Mouse (Mus musculus): ENCODE data around the gene Mapkap1. TPM values are rescaled to one million over a fixed set of nuclear protein-coding genes. Genes with fewer than 3 reads are reported as not detected.

Mapkap1 gene
- polyA plus RNA-seq, 2 experiments, result 61.1 to 110 TPM

DNA sequence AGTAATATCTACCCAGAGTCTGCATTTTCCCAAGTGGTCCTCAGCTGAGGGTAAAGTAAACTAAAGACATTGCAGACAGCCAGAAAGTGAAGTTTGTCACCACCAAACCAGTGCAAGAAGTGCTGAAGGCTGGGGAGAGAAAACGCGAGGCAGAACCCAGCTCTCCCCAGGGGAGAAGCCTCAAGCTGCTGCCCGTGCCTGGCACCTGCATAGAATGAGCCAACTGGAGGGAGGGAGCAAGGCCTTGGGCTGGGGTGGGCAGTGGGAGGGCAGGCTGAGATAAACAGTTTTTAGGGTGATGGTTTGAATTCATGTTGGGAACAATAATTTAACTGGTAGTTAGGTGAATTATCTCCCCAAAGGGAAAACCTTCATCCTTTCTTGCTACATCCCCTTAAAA, 202.3 kb downstream of the Mapkap1 start:
- Histone ChIP-seq H3K27me3 (ENCODE audit: control insufficient read depth, insufficient read depth, low read length) (no peaks in the 10 kb centered on the region), H3K4me1 (ENCODE audit: control insufficient read depth, insufficient read depth, low read length) (peaks cover 4% of the 10 kb centered on the region), H3K4me2 (replicated peaks; ENCODE audit: low read depth, low read length, severe bottlenecking) (no peak overlapping the region), H3K36me3 (ENCODE audit: control insufficient read depth, insufficient read depth, low read length) (no peaks in the 10 kb centered on the region; the same call in 1 of the 2 replicates), H3K9me3 (ENCODE audit: control insufficient read depth, low read length) (no peaks in the 10 kb centered on the region), H3K27ac (replicated peaks; ENCODE audit: low read depth, low read length) (no peak overlapping the region), H3K9ac (ENCODE audit: low read depth, low read length, severe bottlenecking) (no peak overlapping the region), H3K4me3 (replicated peaks; ENCODE audit: low read length) (no peak overlapping the region)
- no peak for TF ChIP-seq POLR2A (IDR thresholded peaks at IDR 0.05; ENCODE audit: borderline replicate concordance, extremely low read depth, insufficient read depth, insufficient read length)
- no peak for ATAC-seq (ENCODE audit: low FRiP score, low read depth)
- DNase-seq (ENCODE audit: low spot score), result no peak
- 61% methylated on average over 3 of the region's 3 CpGs for WGBS

GRCm38 (mm10) chr2:34609516-34609915, 202.9 kb downstream of the Mapkap1 start:
- no peak overlapping the region for H3K4me2 ChIP-seq (replicated peaks; ENCODE audit: low read depth, low read length, severe bottlenecking)
- no peak overlapping the region for H3K27ac ChIP-seq (replicated peaks; ENCODE audit: low read depth, low read length)
- no peaks in the 10 kb centered on the region for H3K4me1 ChIP-seq (ENCODE audit: control insufficient read depth, insufficient read depth, low read length)
- H3K4me3 ChIP-seq (replicated peaks; ENCODE audit: low read length), result no peak overlapping the region
- ATAC-seq (ENCODE audit: low FRiP score, low read depth), result no peak
- TF ChIP-seq POLR2A (IDR thresholded peaks at IDR 0.05; ENCODE audit: borderline replicate concordance, extremely low read depth, insufficient read depth, insufficient read length), result no peak
- no peak overlapping the region for H3K9ac ChIP-seq (ENCODE audit: low read depth, low read length, severe bottlenecking)
- WGBS, result 83% methylated on average over 4 of the region's 4 CpGs
- H3K9me3 ChIP-seq (ENCODE audit: control insufficient read depth, low read length), result no peaks in the 10 kb centered on the region
- no peaks in the 10 kb centered on the region for H3K27me3 ChIP-seq (ENCODE audit: control insufficient read depth, insufficient read depth, low read length)
- DNase-seq (ENCODE audit: low spot score), result no peak
- H3K36me3 ChIP-seq (ENCODE audit: control insufficient read depth, insufficient read depth, low read length), result peaks cover 4% of the 10 kb centered on the region; the same call in 1 of the 2 replicates

DNA sequence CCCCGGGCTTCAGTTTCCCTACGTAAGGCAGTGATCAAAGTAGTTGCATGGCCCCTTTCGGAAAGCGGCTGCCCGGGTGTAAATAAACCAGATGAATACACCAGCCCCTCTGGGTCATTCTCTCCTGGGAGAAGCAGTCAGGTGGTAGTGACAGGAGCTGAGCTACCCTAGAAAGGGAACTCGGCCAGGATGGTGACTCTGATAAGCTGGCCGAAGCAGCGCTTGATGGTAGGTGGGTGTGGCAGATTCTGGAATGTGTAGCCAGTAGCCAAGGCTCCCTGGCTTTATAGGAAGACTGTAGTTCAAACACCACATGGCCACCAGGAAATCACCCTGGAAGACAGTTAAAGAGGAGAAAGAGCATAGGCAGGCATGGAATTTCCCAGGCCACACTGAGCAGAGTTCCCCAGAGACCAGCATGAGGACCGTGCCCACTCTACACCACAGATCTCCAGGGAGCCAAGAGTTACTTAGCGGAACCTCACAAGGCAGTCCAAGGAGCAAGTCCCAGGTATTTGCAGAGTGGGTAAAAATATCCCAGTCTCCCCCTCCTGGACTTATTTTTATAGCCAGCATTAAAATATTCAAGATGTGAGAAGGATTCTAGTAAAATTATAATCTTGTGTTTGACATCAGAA, 214.3 kb downstream of the Mapkap1 start:
- peaks cover 25% of the 10 kb centered on the region for H3K36me3 ChIP-seq (ENCODE audit: control insufficient read depth, insufficient read depth, low read length)
- H3K27me3 ChIP-seq (ENCODE audit: control insufficient read depth, insufficient read depth, low read length), result no peaks in the 10 kb centered on the region
- H3K4me3 ChIP-seq (replicated peaks; ENCODE audit: low read length), result no peak overlapping the region
- WGBS, result 38% methylated on average over 10 of the region's 10 CpGs
- H3K4me2 ChIP-seq (replicated peaks; ENCODE audit: low read depth, low read length, severe bottlenecking), result no peak overlapping the region
- DNase-seq (ENCODE audit: low spot score) (no peak), ATAC-seq (ENCODE audit: low FRiP score, low read depth) (no peak)
- no peaks in the 10 kb centered on the region for H3K9me3 ChIP-seq (ENCODE audit: control insufficient read depth, low read length)
- peaks cover 7% of the 10 kb centered on the region for H3K4me1 ChIP-seq (ENCODE audit: control insufficient read depth, insufficient read depth, low read length)
- H3K27ac ChIP-seq (replicated peaks; ENCODE audit: low read depth, low read length), result no peak overlapping the region
- TF ChIP-seq POLR2A (IDR thresholded peaks at IDR 0.05; ENCODE audit: borderline replicate concordance, extremely low read depth, insufficient read depth, insufficient read length), result no peak
- H3K9ac ChIP-seq (ENCODE audit: low read depth, low read length, severe bottlenecking), result no peak overlapping the region

GRCm38 (mm10) chr2:34621485-34621884, 214.9 kb downstream of the Mapkap1 start:
- 74% methylated on average over 8 of the region's 8 CpGs for WGBS
- Histone ChIP-seq H3K36me3 (ENCODE audit: control insufficient read depth, insufficient read depth, low read length) (peaks cover 26% of the 10 kb centered on the region), H3K27ac (replicated peaks; ENCODE audit: low read depth, low read length) (no peak overlapping the region), H3K4me2 (replicated peaks; ENCODE audit: low read depth, low read length, severe bottlenecking) (no peak overlapping the region), H3K9ac (ENCODE audit: low read depth, low read length, severe bottlenecking) (no peak overlapping the region), H3K4me3 (replicated peaks; ENCODE audit: low read length) (no peak overlapping the region), H3K4me1 (ENCODE audit: control insufficient read depth, insufficient read depth, low read length) (peaks cover 7% of the 10 kb centered on the region), H3K9me3 (ENCODE audit: control insufficient read depth, low read length) (no peaks in the 10 kb centered on the region), H3K27me3 (ENCODE audit: control insufficient read depth, insufficient read depth, low read length) (no peaks in the 10 kb centered on the region)
- no peak for DNase-seq (ENCODE audit: low spot score)
- TF ChIP-seq POLR2A (IDR thresholded peaks at IDR 0.05; ENCODE audit: borderline replicate concordance, extremely low read depth, insufficient read depth, insufficient read length), result no peak
- no peak for ATAC-seq (ENCODE audit: low FRiP score, low read depth)

DNA sequence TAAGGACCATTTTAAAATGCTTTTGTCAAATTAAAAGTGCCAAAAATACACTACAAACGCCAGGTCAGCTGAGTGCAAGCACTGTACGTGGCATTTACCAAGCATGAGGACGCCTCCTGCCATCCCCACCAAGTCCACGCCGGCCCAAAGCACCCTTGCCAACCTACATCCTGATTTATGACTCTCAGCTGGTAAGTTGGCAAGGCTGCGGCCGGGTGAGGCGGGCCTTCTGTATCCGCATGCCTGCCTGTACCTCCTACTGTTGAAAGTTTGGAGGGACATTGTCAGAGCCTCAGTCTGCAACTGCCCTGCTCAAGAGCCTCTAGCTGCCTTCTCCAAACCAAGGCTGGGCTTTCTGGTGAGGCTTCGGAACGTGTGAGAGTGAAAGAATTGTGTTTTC, 215.9 kb downstream of the Mapkap1 start:
- H3K9ac ChIP-seq (ENCODE audit: low read depth, low read length, severe bottlenecking), result no peak overlapping the region
- WGBS, result 71% methylated on average over 11 of the region's 11 CpGs
- peaks cover 26% of the 10 kb centered on the region for H3K36me3 ChIP-seq (ENCODE audit: control insufficient read depth, insufficient read depth, low read length)
- no peak overlapping the region for H3K4me2 ChIP-seq (replicated peaks; ENCODE audit: low read depth, low read length, severe bottlenecking)
- ATAC-seq (ENCODE audit: low FRiP score, low read depth), result no peak
- no peaks in the 10 kb centered on the region for H3K27me3 ChIP-seq (ENCODE audit: control insufficient read depth, insufficient read depth, low read length)
- H3K4me1 ChIP-seq (ENCODE audit: control insufficient read depth, insufficient read depth, low read length), result peaks cover 12% of the 10 kb centered on the region
- no peak overlapping the region for H3K4me3 ChIP-seq (replicated peaks; ENCODE audit: low read length)
- DNase-seq (ENCODE audit: low spot score), result no peak
- no peak for TF ChIP-seq POLR2A (IDR thresholded peaks at IDR 0.05; ENCODE audit: borderline replicate concordance, extremely low read depth, insufficient read depth, insufficient read length)
- H3K27ac ChIP-seq (replicated peaks; ENCODE audit: low read depth, low read length), result no peak overlapping the region
- H3K9me3 ChIP-seq (ENCODE audit: control insufficient read depth, low read length), result no peaks in the 10 kb centered on the region
